ENCODE assay signal across 9 mouse cellular contexts in the genomic region with DNA sequence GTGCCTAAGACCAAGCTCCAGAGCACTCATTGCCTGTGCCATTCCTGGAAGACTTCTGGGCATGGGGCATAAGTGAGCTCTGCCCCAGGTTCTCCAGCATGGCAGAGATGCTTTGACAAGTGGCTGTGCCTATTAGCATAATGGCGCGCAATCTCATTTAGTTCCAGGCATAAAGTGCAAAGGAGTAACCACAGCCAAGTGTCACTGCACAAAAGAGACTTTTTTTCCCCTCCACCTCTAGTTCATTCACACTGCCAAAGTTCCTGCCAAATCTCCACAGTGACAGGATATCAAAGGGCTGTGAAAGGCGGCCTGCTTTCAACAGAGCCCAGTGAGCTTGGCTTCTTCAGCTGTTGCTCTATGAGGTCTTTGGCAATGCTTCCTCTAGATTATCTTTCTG.
DNase-seq lines count a peak whose midpoint lies in the region; ATAC-seq lines count a peak whose summit lies in the region.
"Had no signal": no experiment of that assay in that cellular context is flagged by ENCODE, and none has a peak within 500 bp of the region (broad histone marks: within the 10 kb centered on the region; RNA-seq: fewer than 3 reads in every experiment).

No protein-coding gene starts in this region.

- 0 out of 2 replicates have a peak, but pooled peaks cover 4% of the 10 kb centered on the region for H3K4me1 ChIP-seq in heart, embryonic 16.5 days (ENCODE audit: control insufficient read depth, insufficient read depth, low read length)
- H3K4me1 ChIP-seq in heart, embryonic 10.5 days, result no peaks in the 10 kb centered on the region
- peaks cover 22% of the 10 kb centered on the region for H3K4me1 ChIP-seq in forebrain, embryonic 15.5 days
- peaks cover 27% of the 10 kb centered on the region for H3K4me1 ChIP-seq in midbrain, embryonic 10.5 days

- ATAC-seq in heart, embryonic 16.5 days (replicated peaks; ENCODE audit: extremely low read depth, insufficient read depth, low FRiP score), result peak; percentile 41; the same call in 1 of the 2 replicates
- peak; percentile 92 for ATAC-seq in forebrain, embryonic 15.5 days (replicated peaks)
- no peak for ATAC-seq in megakaryocyte-erythroid progenitor cell, adult 5-6 weeks (replicated peaks; ENCODE audit: low FRiP score, low TSS enrichment, poor library complexity, severe bottlenecking)

- H3K9me3 ChIP-seq in heart, embryonic 16.5 days (replicated peaks; ENCODE audit: control insufficient read depth, low read length), result no peaks in the 10 kb centered on the region
- no peaks in the 10 kb centered on the region for H3K9me3 ChIP-seq in heart, embryonic 10.5 days
- no peaks in the 10 kb centered on the region for H3K9me3 ChIP-seq in forebrain, embryonic 15.5 days
- no peaks in the 10 kb centered on the region; the same call in 1 of the 2 replicates for H3K9me3 ChIP-seq in midbrain, embryonic 10.5 days (replicated peaks)

- no peak overlapping the region for H3K27ac ChIP-seq in heart, embryonic 16.5 days (ENCODE audit: low read length)
- no peak overlapping the region for H3K27ac ChIP-seq in heart, embryonic 10.5 days
- no peak overlapping the region for H3K27ac ChIP-seq in forebrain, embryonic 15.5 days (replicated peaks)
- H3K27ac ChIP-seq in midbrain, embryonic 10.5 days (replicated peaks), result peak overlapping the region; percentile 56
- H3K27ac ChIP-seq: liver, embryonic 14.5 days had no signal

- no peaks in the 10 kb centered on the region for H3K27me3 ChIP-seq in heart, embryonic 16.5 days (ENCODE audit: control insufficient read depth, insufficient read depth, low read length)
- H3K27me3 ChIP-seq in heart, embryonic 10.5 days (ENCODE audit: insufficient read depth, poor library complexity, severe bottlenecking), result no peaks in the 10 kb centered on the region
- H3K27me3 ChIP-seq in forebrain, embryonic 15.5 days, result no peaks in the 10 kb centered on the region
- H3K27me3 ChIP-seq in midbrain, embryonic 10.5 days (ENCODE audit: low read depth, poor library complexity, severe bottlenecking), result no peaks in the 10 kb centered on the region

- no peak for DNase-seq in heart, embryonic 10.5 days (ENCODE audit: low spot score)
- DNase-seq in cerebellum, adult 11 months, result peak; percentile 68
- peak; percentile 51 for DNase-seq in midbrain, embryonic 10.5 days (ENCODE audit: low spot score)
- DNase-seq in thymus, postnatal 14 days, result no peak
- no peak for DNase-seq in testis, postnatal 14 days (ENCODE audit: low spot score)

- WGBS in heart, embryonic 16.5 days, result 43% methylated on average over 3 of the region's 3 CpGs
- WGBS in heart, embryonic 10.5 days, result 75% methylated on average over 3 of the region's 3 CpGs
- 4% methylated on average over 3 of the region's 3 CpGs for whole genome bisulfite sequencing in forebrain, embryonic 15.5 days
- WGBS in midbrain, embryonic 10.5 days, result 31% methylated on average over 3 of the region's 3 CpGs

- no peak overlapping the region for H3K4me3 ChIP-seq in heart, embryonic 16.5 days (ENCODE audit: low read length)
- H3K4me3 ChIP-seq in heart, embryonic 10.5 days, result no peak overlapping the region
- no peak overlapping the region for H3K4me3 ChIP-seq in forebrain, embryonic 15.5 days
- H3K4me3 ChIP-seq in midbrain, embryonic 10.5 days, result no peak overlapping the region

- H3K9ac ChIP-seq in heart, embryonic 16.5 days (ENCODE audit: low read length), result no peak overlapping the region
- no peak overlapping the region for H3K9ac ChIP-seq in forebrain, embryonic 15.5 days (replicated peaks)
- H3K9ac ChIP-seq: liver, embryonic 14.5 days had no signal

- no peak overlapping the region for H3K4me2 ChIP-seq in heart, embryonic 16.5 days (ENCODE audit: low read depth, low read length)
- no peak overlapping the region for H3K4me2 ChIP-seq in forebrain, embryonic 15.5 days (replicated peaks)

- H3K36me3 ChIP-seq in heart, embryonic 16.5 days (ENCODE audit: control insufficient read depth, insufficient read depth), result no peaks in the 10 kb centered on the region
- no peaks in the 10 kb centered on the region for H3K36me3 ChIP-seq in heart, embryonic 10.5 days
- no peaks in the 10 kb centered on the region for H3K36me3 ChIP-seq in forebrain, embryonic 15.5 days
- H3K36me3 ChIP-seq in midbrain, embryonic 10.5 days, result no peaks in the 10 kb centered on the region

Comparison
In these comparisons a context has a peak if more than half of its experiments do, and no peak if none do; other contexts are left out.
1. DNase-seq: peak in cerebellum, adult 11 months (single experiment) and midbrain, embryonic 10.5 days (single experiment); none in heart, embryonic 10.5 days (single experiment), thymus, postnatal 14 days (single experiment) and testis, postnatal 14 days (single experiment).